Comparison of ENCODE assay signal across 10 mouse cellular contexts in the genomic region with DNA sequence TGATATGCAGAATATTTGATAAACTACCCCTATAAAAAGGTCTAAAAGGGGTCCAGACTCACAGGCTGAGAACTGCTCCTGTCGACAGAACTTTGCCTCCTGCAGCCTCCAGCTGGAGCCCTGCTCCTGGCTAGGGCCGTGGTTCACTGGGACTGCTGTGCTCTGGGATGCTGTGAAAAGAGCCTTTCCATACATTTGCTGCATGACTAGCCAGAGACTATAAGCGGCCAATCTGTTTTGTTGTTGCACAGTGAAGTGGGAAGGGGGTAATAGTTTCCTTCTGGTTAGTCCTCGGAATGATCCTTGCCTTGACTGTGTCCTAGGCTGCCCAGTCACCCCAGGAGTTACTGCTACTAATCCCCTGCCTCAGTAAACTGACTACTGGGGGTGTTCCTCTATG. TPM values are rescaled to one million over a fixed set of nuclear protein-coding genes. Genes with fewer than 3 reads are reported as not detected.
DNase-seq lines count a peak whose midpoint lies in the region; ATAC-seq and TF ChIP-seq lines count a peak whose summit lies in the region.
"Had no signal": no experiment of that assay in that cellular context is flagged by ENCODE, and none has a peak within 500 bp of the region (broad histone marks: within the 10 kb centered on the region; RNA-seq: fewer than 3 reads in every experiment).

No protein-coding gene starts in this region.

- peaks cover 8% of the 10 kb centered on the region for H3K4me1 ChIP-seq in embryonic facial prominence, embryonic 14.5 days (ENCODE audit: control insufficient read depth, insufficient read depth, low read length)
- H3K4me1 ChIP-seq in embryonic facial prominence, embryonic 10.5 days, result peaks cover 27% of the 10 kb centered on the region
- peaks cover 26 to 41% of the 10 kb centered on the region in 2 experiments for H3K4me1 ChIP-seq in MEL (ENCODE audit: control insufficient read depth in 1 of 2, insufficient read depth in 2 of 2, low read length in 2 of 2)
- H3K4me1 ChIP-seq in forebrain, embryonic 16.5 days (replicated peaks; ENCODE audit: control insufficient read depth, insufficient read depth, low read length), result peaks cover 27% of the 10 kb centered on the region
- H3K4me1 ChIP-seq in liver, embryonic 15.5 days (replicated peaks), result peaks cover 68% of the 10 kb centered on the region

- H3K9me3 ChIP-seq in embryonic facial prominence, embryonic 14.5 days (ENCODE audit: control insufficient read depth, low read length), result no peaks in the 10 kb centered on the region
- no peaks in the 10 kb centered on the region for H3K9me3 ChIP-seq in embryonic facial prominence, embryonic 10.5 days
- H3K9me3 ChIP-seq in MEL (replicated peaks; ENCODE audit: insufficient read depth, low read length), result no peaks in the 10 kb centered on the region
- no peaks in the 10 kb centered on the region for H3K9me3 ChIP-seq in forebrain, embryonic 16.5 days (ENCODE audit: control insufficient read depth, low read length)
- H3K9me3 ChIP-seq in liver, embryonic 15.5 days (replicated peaks), result no peaks in the 10 kb centered on the region

- 61% methylated on average over 4 of the region's 4 CpGs for WGBS in embryonic facial prominence, embryonic 14.5 days
- 59% methylated on average over 4 of the region's 4 CpGs for WGBS in embryonic facial prominence, embryonic 10.5 days
- 4% methylated on average over 4 of the region's 4 CpGs for WGBS in forebrain, embryonic 16.5 days
- WGBS in liver, embryonic 15.5 days (ENCODE audit: insufficient replicate concordance), result 54% methylated on average over 4 of the region's 4 CpGs

- peaks cover 50% of the 10 kb centered on the region for H3K36me3 ChIP-seq in embryonic facial prominence, embryonic 14.5 days (ENCODE audit: control insufficient read depth, insufficient read depth, low read length)
- peaks cover 91% of the 10 kb centered on the region for H3K36me3 ChIP-seq in embryonic facial prominence, embryonic 10.5 days (replicated peaks)
- H3K36me3 ChIP-seq in MEL (ENCODE audit: control insufficient read depth in 1 of 2, insufficient read depth in 2 of 2, low read length in 2 of 2), result peaks cover 13 to 47% of the 10 kb centered on the region in 2 experiments; a peak in 3 of 4 replicates
- H3K36me3 ChIP-seq in forebrain, embryonic 16.5 days (ENCODE audit: control insufficient read depth, insufficient read depth), result peaks cover 35% of the 10 kb centered on the region
- H3K36me3 ChIP-seq in liver, embryonic 15.5 days (replicated peaks), result peaks cover 88% of the 10 kb centered on the region

- no peaks in the 10 kb centered on the region for H3K79me2 ChIP-seq in MEL (ENCODE audit: control insufficient read depth, insufficient read depth, low read length, poor library complexity)

- H3K27me3 ChIP-seq in embryonic facial prominence, embryonic 14.5 days (replicated peaks; ENCODE audit: control insufficient read depth, insufficient read depth, low read length), result no peaks in the 10 kb centered on the region
- no peaks in the 10 kb centered on the region for H3K27me3 ChIP-seq in embryonic facial prominence, embryonic 10.5 days (replicated peaks; ENCODE audit: low read depth, poor library complexity, severe bottlenecking)
- H3K27me3 ChIP-seq in MEL (ENCODE audit: control insufficient read depth in 1 of 2, insufficient read depth in 2 of 2, low read length in 2 of 2), result no peaks in the 10 kb centered on the region
- H3K27me3 ChIP-seq in forebrain, embryonic 16.5 days (replicated peaks; ENCODE audit: control insufficient read depth, insufficient read depth, low read length), result no peaks in the 10 kb centered on the region
- H3K27me3 ChIP-seq in liver, embryonic 15.5 days, result no peaks in the 10 kb centered on the region
- H3K27me3 ChIP-seq: Patski had no signal

- no peak overlapping the region for H3K4me3 ChIP-seq in embryonic facial prominence, embryonic 14.5 days (ENCODE audit: low read depth, low read length)
- H3K4me3 ChIP-seq in embryonic facial prominence, embryonic 10.5 days, result no peak overlapping the region
- H3K4me3 ChIP-seq in MEL (ENCODE audit: control insufficient read depth in 1 of 2, insufficient read depth in 1 of 2, low read depth in 2 of 2, low read length in 2 of 2), result no peak overlapping the region
- no peak overlapping the region for H3K4me3 ChIP-seq in forebrain, embryonic 16.5 days (replicated peaks; ENCODE audit: low read length)
- peak overlapping the region; percentile 17 for H3K4me3 ChIP-seq in liver, embryonic 15.5 days (replicated peaks)

- no peak overlapping the region for H3K4me2 ChIP-seq in embryonic facial prominence, embryonic 14.5 days (ENCODE audit: low read depth, low read length)
- no peak overlapping the region for H3K4me2 ChIP-seq in forebrain, embryonic 16.5 days (ENCODE audit: low read length)
- H3K4me2 ChIP-seq in liver, embryonic 15.5 days, result peak overlapping the region; percentile 63

- TF ChIP-seq CTCF in MEL (IDR thresholded peaks at IDR 0.05 in 2 of 3, conservative IDR thresholded peaks at IDR 0.05 in 1 of 3; ENCODE audit: control insufficient read depth in 1 of 3, insufficient read depth in 1 of 3, low read depth in 2 of 3, low read length in 3 of 3, poor library complexity in 1 of 3, severe bottlenecking in 1 of 3), result no peak

- no peak for TF ChIP-seq RAD21 in MEL (IDR thresholded peaks at IDR 0.05; ENCODE audit: low read depth, low read length)

- no peak for TF ChIP-seq POLR2A in MEL (IDR thresholded peaks at IDR 0.05; ENCODE audit: control insufficient read depth in 1 of 2, insufficient read depth in 1 of 2, low read depth in 1 of 2, low read length in 2 of 2, poor library complexity in 1 of 2)

- peak; percentile 64; the same call in 1 of the 2 replicates for ATAC-seq in embryonic facial prominence, embryonic 14.5 days (ENCODE audit: low read depth)
- ATAC-seq in forebrain, embryonic 16.5 days, result peak; percentile 81
- peak; percentile 19 for ATAC-seq in liver, embryonic 15.5 days (ENCODE audit: insufficient read depth)
- ATAC-seq: Patski had no signal

- DNase-seq in embryonic facial prominence, embryonic 14.5 days (ENCODE audit: low spot score), result peak; percentile 30
- no peak for DNase-seq in embryonic facial prominence, embryonic 10.5 days (ENCODE audit: low spot score)
- no peak for DNase-seq in MEL (ENCODE audit: low read depth, low spot score)
- DNase-seq in kidney, postnatal 36 days, result no peak
- no peak for DNase-seq in lung, postnatal 4 days
- no peak for DNase-seq in adrenal gland, postnatal 14 days
- DNase-seq: heart, postnatal 10 days had no signal

- no peak overlapping the region for H3K9ac ChIP-seq in embryonic facial prominence, embryonic 14.5 days (ENCODE audit: low read depth, low read length)
- H3K9ac ChIP-seq in MEL (ENCODE audit: control insufficient read depth, low read depth, low read length, poor library complexity, severe bottlenecking), result 0 out of 2 replicates have a peak overlapping the region, but pooled peaks have one; percentile 16
- no peak overlapping the region for H3K9ac ChIP-seq in forebrain, embryonic 16.5 days (replicated peaks; ENCODE audit: low read depth, low read length)
- peak overlapping the region; percentile 48 for H3K9ac ChIP-seq in liver, embryonic 15.5 days

- no peak for TF ChIP-seq EP300 in MEL (IDR thresholded peaks at IDR 0.05; ENCODE audit: low read depth in 1 of 2, low read length in 2 of 2)

- H3K27ac ChIP-seq in embryonic facial prominence, embryonic 14.5 days (replicated peaks; ENCODE audit: low read depth, low read length), result no peak overlapping the region
- H3K27ac ChIP-seq in embryonic facial prominence, embryonic 10.5 days (replicated peaks), result no peak overlapping the region
- H3K27ac ChIP-seq in MEL (ENCODE audit: control insufficient read depth, low read depth, low read length), result peak overlapping the region; percentile 78
- peak overlapping the region; percentile 78 for H3K27ac ChIP-seq in forebrain, embryonic 16.5 days (ENCODE audit: low read length)
- peak overlapping the region; percentile 97 for H3K27ac ChIP-seq in liver, embryonic 15.5 days (replicated peaks)

TF ChIP-seq in MEL, 35 proteins besides CTCF, POLR2A, EP300 and RAD21:
- no peak for TF ChIP-seq GATA1 (IDR thresholded peaks at IDR 0.05; ENCODE audit: low read depth, low read length)
- TF ChIP-seq USF2 (IDR thresholded peaks at IDR 0.05; ENCODE audit: borderline replicate concordance in 1 of 2, insufficient read depth in 1 of 2, low read depth in 1 of 2, low read length in 2 of 2), result no peak
- no peak for TF ChIP-seq RCOR1 (IDR thresholded peaks at IDR 0.05; ENCODE audit: low read depth, low read length)
- TF ChIP-seq NRF1 (IDR thresholded peaks at IDR 0.05; ENCODE audit: insufficient read depth, low read depth, low read length, poor library complexity, severe bottlenecking), result no peak
- no peak for TF ChIP-seq KAT2A (conservative IDR thresholded peaks at IDR 0.05; ENCODE audit: low read depth, low read length)
- no peak for TF ChIP-seq TAL1 (IDR thresholded peaks at IDR 0.05; ENCODE audit: low read length)
- no peak for TF ChIP-seq JUND (IDR thresholded peaks at IDR 0.05; ENCODE audit: low read depth, low read length)
- TF ChIP-seq ZKSCAN1 (IDR thresholded peaks at IDR 0.05; ENCODE audit: low read depth, low read length), result no peak
- no peak for TF ChIP-seq MAFK (IDR thresholded peaks at IDR 0.05; ENCODE audit: borderline replicate concordance, low read depth, low read length)
- no peak for TF ChIP-seq ETS1 (IDR thresholded peaks at IDR 0.05; ENCODE audit: low read depth, low read length)
- no peak for TF ChIP-seq BHLHE40 (IDR thresholded peaks at IDR 0.05; ENCODE audit: borderline replicate concordance, low read depth, low read length)
- no peak for TF ChIP-seq MYC (IDR thresholded peaks at IDR 0.05; ENCODE audit: low read depth, low read length)
- no peak for TF ChIP-seq MAX (IDR thresholded peaks at IDR 0.05; ENCODE audit: low read length)
- no peak for TF ChIP-seq MXI1 (IDR thresholded peaks at IDR 0.05; ENCODE audit: low read depth, low read length)
- TF ChIP-seq SMC3 (IDR thresholded peaks at IDR 0.05; ENCODE audit: low read depth, low read length), result no peak
- no peak for TF ChIP-seq NELFE (IDR thresholded peaks at IDR 0.05; ENCODE audit: low read depth, low read length)
- TF ChIP-seq TCF12 (IDR thresholded peaks at IDR 0.05; ENCODE audit: low read depth, low read length), result no peak

RNA-seq across cellular contexts. Expression of a gene that starts 8.4 kb away (rescaled TPM):
- 11.6 and 14.7 TPM in 2 replicates for polyA plus RNA-seq in embryonic facial prominence, embryonic 14.5 days (2014; fragmentation: Nextera tagmentation; extraction: Ambion mirVana)
- polyA plus RNA-seq in embryonic facial prominence, embryonic 10.5 days (2016; fragmentation: Nextera tagmentation; extraction: Ambion mirVana), result 1.3 and 1.4 TPM in 2 replicates
- 0.29 and 0.35 TPM in 2 replicates for total RNA-seq in MEL (2012; rRNA removed)
- under 1 TPM in 1 of 2 experiments, not detected in 1; 0.47 TPM for polyA plus RNA-seq in MEL (2012; ENCODE audit: insufficient read depth in 1 of 2, insufficient read length in 2 of 2, low read depth in 1 of 2, low replicate concordance in 2 of 2, missing spikeins in 1 of 2)
- polyA plus RNA-seq in forebrain, embryonic 16.5 days (2015; fragmentation: Nextera tagmentation; extraction: Ambion mirVana), result 1.3 and 1.8 TPM in 2 replicates
- polyA plus RNA-seq in liver, embryonic 15.5 days (2015; fragmentation: Nextera tagmentation; extraction: Ambion mirVana), result 1.0 and 1.5 TPM in 2 replicates
- total RNA-seq in adrenal gland, postnatal 14 days (2021), result 0.52 and 1.5 TPM in 2 replicates

Comparison
In these comparisons a context has a peak if more than half of its experiments do, and no peak if none do; other contexts are left out.
1. ATAC-seq: peak in every context shown above with its lines; median percentile 81 in forebrain, embryonic 16.5 days; 64 in embryonic facial prominence, embryonic 14.5 days; 19 in liver, embryonic 15.5 days.
2. H3K27ac ChIP-seq: peak in MEL (single experiment), forebrain, embryonic 16.5 days (single experiment) and liver, embryonic 15.5 days (single experiment); none in embryonic facial prominence, embryonic 14.5 days (single experiment) and embryonic facial prominence, embryonic 10.5 days (single experiment).
3. H3K9ac ChIP-seq: peak in MEL (single experiment) and liver, embryonic 15.5 days (single experiment); none in embryonic facial prominence, embryonic 14.5 days (single experiment) and forebrain, embryonic 16.5 days (single experiment).